Comparison of ENCODE assay signal across 14 mouse cellular contexts in genomic region chr11:94344470-94344869, GRCm38 (mm10). TPM values are rescaled to one million over a fixed set of nuclear protein-coding genes. Genes with fewer than 3 reads are reported as not detected.
DNase-seq lines count a peak whose midpoint lies in the region; ATAC-seq lines count a peak whose summit lies in the region.
"Had no signal": no experiment of that assay in that cellular context is flagged by ENCODE, and none has a peak within 500 bp of the region (broad histone marks: within the 10 kb centered on the region; RNA-seq: fewer than 3 reads in every experiment).

No protein-coding gene starts in this region.

- H3K9me3 ChIP-seq in hindbrain, embryonic 13.5 days, result no peaks in the 10 kb centered on the region
- H3K9me3 ChIP-seq in hindbrain, embryonic 12.5 days (replicated peaks), result no peaks in the 10 kb centered on the region
- H3K9me3 ChIP-seq in embryonic facial prominence, embryonic 12.5 days, result no peaks in the 10 kb centered on the region
- H3K9me3 ChIP-seq in limb, embryonic 10.5 days (replicated peaks), result no peaks in the 10 kb centered on the region
- no peaks in the 10 kb centered on the region for H3K9me3 ChIP-seq in midbrain, embryonic 13.5 days
- H3K9me3 ChIP-seq: heart, embryonic 10.5 days had no signal

- 0 out of 2 replicates have a peak overlapping the region, but pooled peaks have one; percentile 35 for H3K9ac ChIP-seq in hindbrain, embryonic 13.5 days
- no peak overlapping the region for H3K9ac ChIP-seq in hindbrain, embryonic 12.5 days
- H3K9ac ChIP-seq in embryonic facial prominence, embryonic 12.5 days, result no peak overlapping the region
- H3K9ac ChIP-seq in midbrain, embryonic 13.5 days (replicated peaks), result 0 out of 2 replicates have a peak overlapping the region, but pooled peaks have one; percentile 16
- H3K9ac ChIP-seq: liver, postnatal 0 days had no signal

- no peak for DNase-seq in limb, embryonic 10.5 days (ENCODE audit: low spot score)
- DNase-seq in heart, postnatal 36 days, result no peak
- DNase-seq: cerebellum, adult 18-20 months; gastrocnemius, postnatal 14 days; kidney, adult 8-10 months; kidney, postnatal 36 days; liver, postnatal 0 days; lung, postnatal 36 days had no signal

- WGBS in hindbrain, embryonic 13.5 days, result 79% methylated on average over 1 of the region's 1 CpGs
- 65% methylated on average over 1 of the region's 1 CpGs for WGBS in hindbrain, embryonic 12.5 days
- 13% methylated on average over 1 of the region's 1 CpGs for WGBS in embryonic facial prominence, embryonic 12.5 days
- 42% methylated on average over 1 of the region's 1 CpGs for WGBS in limb, embryonic 10.5 days
- 58% methylated on average over 1 of the region's 1 CpGs for WGBS in midbrain, embryonic 13.5 days

- 0 out of 2 replicates have a peak overlapping the region, but pooled peaks have one; percentile 69 for H3K27ac ChIP-seq in hindbrain, embryonic 13.5 days
- no peak overlapping the region for H3K27ac ChIP-seq in hindbrain, embryonic 12.5 days
- H3K27ac ChIP-seq in embryonic facial prominence, embryonic 12.5 days, result peak overlapping the region; percentile 31; the same call in 1 of the 2 replicates
- peak overlapping the region; percentile 73; the same call in 1 of the 2 replicates for H3K27ac ChIP-seq in limb, embryonic 10.5 days
- peak overlapping the region; percentile 37 for H3K27ac ChIP-seq in midbrain, embryonic 13.5 days

- no peak overlapping the region for H3K4me2 ChIP-seq in hindbrain, embryonic 13.5 days
- no peak overlapping the region for H3K4me2 ChIP-seq in hindbrain, embryonic 12.5 days (replicated peaks)
- H3K4me2 ChIP-seq in embryonic facial prominence, embryonic 12.5 days (replicated peaks), result no peak overlapping the region
- no peak overlapping the region for H3K4me2 ChIP-seq in midbrain, embryonic 13.5 days (replicated peaks)

- no peak overlapping the region for H3K4me3 ChIP-seq in hindbrain, embryonic 13.5 days
- H3K4me3 ChIP-seq in hindbrain, embryonic 12.5 days, result no peak overlapping the region
- no peak overlapping the region for H3K4me3 ChIP-seq in embryonic facial prominence, embryonic 12.5 days
- H3K4me3 ChIP-seq in limb, embryonic 10.5 days, result no peak overlapping the region
- H3K4me3 ChIP-seq in midbrain, embryonic 13.5 days (replicated peaks), result no peak overlapping the region
- H3K4me3 ChIP-seq: heart, embryonic 10.5 days had no signal

- H3K36me3 ChIP-seq in hindbrain, embryonic 13.5 days, result peaks cover 5% of the 10 kb centered on the region
- H3K36me3 ChIP-seq in hindbrain, embryonic 12.5 days, result peaks cover 4% of the 10 kb centered on the region
- peaks cover 9% of the 10 kb centered on the region for H3K36me3 ChIP-seq in embryonic facial prominence, embryonic 12.5 days
- peaks cover 14% of the 10 kb centered on the region for H3K36me3 ChIP-seq in limb, embryonic 10.5 days
- H3K36me3 ChIP-seq in midbrain, embryonic 13.5 days, result peaks cover 5% of the 10 kb centered on the region

- H3K4me1 ChIP-seq in hindbrain, embryonic 13.5 days (replicated peaks), result peaks cover 45% of the 10 kb centered on the region
- peaks cover 45% of the 10 kb centered on the region for H3K4me1 ChIP-seq in hindbrain, embryonic 12.5 days
- H3K4me1 ChIP-seq in embryonic facial prominence, embryonic 12.5 days, result peaks cover 8% of the 10 kb centered on the region
- peaks cover 59% of the 10 kb centered on the region for H3K4me1 ChIP-seq in limb, embryonic 10.5 days
- H3K4me1 ChIP-seq in midbrain, embryonic 13.5 days (replicated peaks), result peaks cover 49% of the 10 kb centered on the region

- peaks cover 8% of the 10 kb centered on the region; the same call in 1 of the 2 replicates for H3K27me3 ChIP-seq in hindbrain, embryonic 13.5 days
- H3K27me3 ChIP-seq in hindbrain, embryonic 12.5 days, result peaks cover 9% of the 10 kb centered on the region; the same call in 1 of the 2 replicates
- no peaks in the 10 kb centered on the region for H3K27me3 ChIP-seq in embryonic facial prominence, embryonic 12.5 days
- no peaks in the 10 kb centered on the region; the same call in 1 of the 2 replicates for H3K27me3 ChIP-seq in limb, embryonic 10.5 days (ENCODE audit: low read depth, poor library complexity, severe bottlenecking)
- H3K27me3 ChIP-seq in midbrain, embryonic 13.5 days, result no peaks in the 10 kb centered on the region; the same call in 1 of the 2 replicates

- intact Hi-C loops in heart, postnatal 36 days (cut with DNase I), result no loop called here

- no peak for ATAC-seq in hindbrain, embryonic 13.5 days (ENCODE audit: low FRiP score)
- ATAC-seq in hindbrain, embryonic 12.5 days (ENCODE audit: low FRiP score), result no peak
- ATAC-seq in embryonic facial prominence, embryonic 12.5 days (ENCODE audit: insufficient number of reproducible peaks, insufficient read depth, low FRiP score, low TSS enrichment), result no peak
- ATAC-seq in midbrain, embryonic 13.5 days, result no peak
- no peak for ATAC-seq in cerebellum, adult (ENCODE audit: insufficient number of reproducible peaks, low FRiP score, low TSS enrichment)
- ATAC-seq: liver, postnatal 0 days had no signal

RNA-seq across cellular contexts. Expression of gene Ankrd40, which starts 16.7 kb away (rescaled TPM):
- 10.6 and 12.9 TPM in 2 replicates for polyA plus RNA-seq in hindbrain, embryonic 13.5 days (2015; fragmentation: Nextera tagmentation; extraction: Ambion mirVana)
- 27.3 and 28.7 TPM in 2 replicates for polyA plus RNA-seq in hindbrain, embryonic 12.5 days (2016; fragmentation: Nextera tagmentation; extraction: Ambion mirVana)
- 25.5 and 35.8 TPM in 2 replicates for polyA plus RNA-seq in embryonic facial prominence, embryonic 12.5 days (2016; fragmentation: Nextera tagmentation; extraction: Ambion mirVana)
- 18.1 and 21.3 TPM in 2 replicates for polyA plus RNA-seq in limb, embryonic 10.5 days (2016; fragmentation: Nextera tagmentation; extraction: Ambion mirVana)
- polyA plus RNA-seq in midbrain, embryonic 13.5 days (2015; fragmentation: Nextera tagmentation; extraction: Ambion mirVana), result 10.0 and 11.0 TPM in 2 replicates
- total RNA-seq in heart, postnatal 36 days (2021), result 100 to 1,000 TPM; 263 to 301 TPM

RNA-seq across cellular contexts. Expression of gene Luc7l3, which starts 22.7 kb away (rescaled TPM):
- 163 and 167 TPM in 2 replicates for polyA plus RNA-seq in hindbrain, embryonic 13.5 days (2015; fragmentation: Nextera tagmentation; extraction: Ambion mirVana)
- 153 and 167 TPM in 2 replicates for polyA plus RNA-seq in hindbrain, embryonic 12.5 days (2016; fragmentation: Nextera tagmentation; extraction: Ambion mirVana)
- 143 and 146 TPM in 2 replicates for polyA plus RNA-seq in embryonic facial prominence, embryonic 12.5 days (2016; fragmentation: Nextera tagmentation; extraction: Ambion mirVana)
- 89.9 and 107 TPM in 2 replicates for polyA plus RNA-seq in limb, embryonic 10.5 days (2016; fragmentation: Nextera tagmentation; extraction: Ambion mirVana)
- 165 and 170 TPM in 2 replicates for polyA plus RNA-seq in midbrain, embryonic 13.5 days (2015; fragmentation: Nextera tagmentation; extraction: Ambion mirVana)
- total RNA-seq in heart, postnatal 36 days (2021), result 10 to 100 TPM; 31.9 to 34.3 TPM

RNA-seq across cellular contexts. Expression of gene Abcc3, which starts 48.3 kb away (rescaled TPM):
- 0.50 and 0.77 TPM in 2 replicates for polyA plus RNA-seq in hindbrain, embryonic 13.5 days (2015; fragmentation: Nextera tagmentation; extraction: Ambion mirVana)
- polyA plus RNA-seq in hindbrain, embryonic 12.5 days (2016; fragmentation: Nextera tagmentation; extraction: Ambion mirVana), result 0.81 and 1.2 TPM in 2 replicates
- 0.69 and 0.78 TPM in 2 replicates for polyA plus RNA-seq in embryonic facial prominence, embryonic 12.5 days (2016; fragmentation: Nextera tagmentation; extraction: Ambion mirVana)
- 0.59 and 0.88 TPM in 2 replicates for polyA plus RNA-seq in limb, embryonic 10.5 days (2016; fragmentation: Nextera tagmentation; extraction: Ambion mirVana)
- 0.46 and 0.90 TPM in 2 replicates for polyA plus RNA-seq in midbrain, embryonic 13.5 days (2015; fragmentation: Nextera tagmentation; extraction: Ambion mirVana)
- 1 to 10 TPM; 1.7 to 3.9 TPM for total RNA-seq in heart, postnatal 36 days (2021)

Comparison
In these comparisons a context has a peak if more than half of its experiments do, and no peak if none do; other contexts are left out.
1. H3K9ac ChIP-seq: peak in hindbrain, embryonic 13.5 days (single experiment) and midbrain, embryonic 13.5 days (single experiment); none in hindbrain, embryonic 12.5 days (single experiment) and embryonic facial prominence, embryonic 12.5 days (single experiment).